Mouse (Mus musculus) hindbrain, embryonic 10.5 days (tissue): ENCODE measurements around the gene Cdc14a. TPM values are rescaled to one million over a fixed set of nuclear protein-coding genes. Genes with fewer than 3 reads are reported as not detected.

Experiments
- DNase-seq: peaks from one replicate; pipeline ENCODE4 v3.0.0-alpha.2; 2017; ENCODE audit warnings: low spot score
- H3K27ac ChIP-seq: fragments of 300-500 bp; sonication (generic); 2 replicates; pipeline ENCODE4 v1.5.1; 2016; ENCODE audit warnings: mild to moderate bottlenecking, moderate library complexity
- H3K27me3 ChIP-seq: fragments of 300-500 bp; sonication (generic); 2 replicates; pipeline ENCODE4 v1.6.1; 2016; ENCODE audit warnings: mild to moderate bottlenecking; ENCODE audit not compliant: poor library complexity, insufficient read depth, severe bottlenecking
- H3K36me3 ChIP-seq: fragments of 300-500 bp; sonication (generic); 2 replicates; pipeline ENCODE4 v1.6.1; 2016; ENCODE audit warnings: mild to moderate bottlenecking, moderate library complexity
- H3K4me1 ChIP-seq: fragments of 300-500 bp; sonication (generic); replicated peaks from 2 replicates; pipeline ENCODE4 v1.6.1; 2016; ENCODE audit warnings: mild to moderate bottlenecking
- H3K4me3 ChIP-seq: fragments of 300-500 bp; sonication (generic); 2 replicates; pipeline ENCODE4 v1.5.1; 2016; ENCODE audit warnings: mild to moderate bottlenecking, moderate library complexity
- H3K9me3 ChIP-seq: fragments of 300-500 bp; sonication (generic); 2 replicates; pipeline ENCODE4 v1.6.1; 2016; ENCODE audit warnings: mild to moderate bottlenecking, moderate library complexity
- WGBS: fragments of 180-500 bp; shearing (Covaris S2); methylation state at CpG from one replicate; pipeline ENCODE4 v1.1.7; 2016; 5-methylcytosine and 5-hydroxymethylcytosine counted together
- polyA plus RNA-seq: library from polyadenylated mRNA; unstranded; fragments of >200 nt; fragmentation: Nextera tagmentation; extraction: Ambion mirVana; gene quantifications from 2 replicates; pipeline ENCODE4 v1.2.1, GENCODE M21; 2016

The Cdc14a gene
- polyA plus RNA-seq, 1 experiment from 2014 or later, result 14.4 TPM

DNA sequence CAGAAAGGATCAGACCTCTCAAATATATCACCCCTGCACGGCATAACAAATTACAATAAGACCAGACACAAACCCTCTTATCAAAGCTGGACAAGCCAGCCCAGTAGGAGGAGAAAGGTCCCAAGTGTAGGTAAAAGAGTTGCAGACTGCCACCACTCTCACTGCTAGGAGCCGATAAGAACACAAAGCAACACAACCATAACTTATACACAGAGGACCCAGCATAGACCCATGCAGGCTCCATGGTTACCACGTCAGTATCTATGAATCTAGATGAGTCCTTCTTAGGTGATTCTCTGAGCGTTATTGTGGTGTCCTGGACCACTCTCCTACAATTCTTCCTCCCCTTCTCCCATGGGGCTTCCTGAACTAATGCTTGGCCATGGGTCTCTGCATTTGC, 194.5 kb downstream of the Cdc14a start:
- H3K9me3 ChIP-seq, result no peaks in the 10 kb centered on the region
- DNase-seq, result no peak
- H3K27ac ChIP-seq, result no peak overlapping the region
- no peaks in the 10 kb centered on the region for H3K27me3 ChIP-seq
- H3K4me3 ChIP-seq, result no peak overlapping the region
- H3K36me3 ChIP-seq, result no peaks in the 10 kb centered on the region
- peaks cover 14% of the 10 kb centered on the region for H3K4me1 ChIP-seq
- WGBS, result 81% methylated on average over 4 of the region's 4 CpGs

DNA sequence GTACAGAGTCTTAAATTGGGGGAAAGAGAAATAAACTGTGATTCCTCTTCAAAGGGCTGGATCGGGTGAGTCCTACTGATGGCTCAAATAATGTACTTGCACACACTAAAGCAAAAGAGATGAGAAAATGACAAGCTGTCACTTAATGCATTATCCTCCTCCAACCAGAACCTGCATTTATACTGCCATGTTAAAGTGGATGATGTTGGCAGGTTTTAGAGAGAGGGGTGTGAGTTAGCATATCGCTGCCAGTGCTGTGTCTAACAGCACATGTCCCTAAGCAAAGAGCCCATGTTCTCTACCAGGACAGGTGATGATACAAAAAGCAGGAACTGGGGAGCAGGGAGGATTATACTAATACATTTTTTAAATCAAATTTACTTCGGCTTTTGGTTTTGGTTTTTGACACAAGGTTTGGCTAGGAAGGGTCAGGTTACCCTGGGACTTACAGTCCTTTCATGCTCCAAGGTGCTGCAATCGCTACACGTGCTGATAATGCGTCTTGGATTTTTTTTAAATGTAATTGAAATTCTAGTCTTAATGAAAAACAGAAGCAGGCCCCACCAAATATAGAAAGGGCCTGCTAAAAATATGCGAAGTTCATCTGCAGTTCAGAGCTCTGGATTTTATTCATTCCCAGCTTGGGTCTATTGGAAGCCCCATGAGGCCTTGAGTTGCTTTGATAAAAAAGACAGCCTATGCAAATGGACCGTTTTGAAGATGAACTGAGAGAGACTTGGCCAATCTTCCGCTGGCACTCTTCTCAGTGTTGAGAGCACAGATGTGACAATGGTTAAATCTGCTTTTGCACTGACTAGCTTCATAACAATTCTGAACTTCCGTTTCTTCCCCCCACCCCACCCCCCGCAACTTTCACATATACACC, 195.2 kb downstream of the Cdc14a start:
- WGBS, result 53% methylated on average over 11 of the region's 11 CpGs
- no peak for DNase-seq
- Histone ChIP-seq H3K4me1 (peaks cover 14% of the 10 kb centered on the region), H3K4me3 (no peak overlapping the region), H3K27me3 (no peaks in the 10 kb centered on the region), H3K27ac (no peak overlapping the region), H3K9me3 (no peaks in the 10 kb centered on the region), H3K36me3 (no peaks in the 10 kb centered on the region)

DNA sequence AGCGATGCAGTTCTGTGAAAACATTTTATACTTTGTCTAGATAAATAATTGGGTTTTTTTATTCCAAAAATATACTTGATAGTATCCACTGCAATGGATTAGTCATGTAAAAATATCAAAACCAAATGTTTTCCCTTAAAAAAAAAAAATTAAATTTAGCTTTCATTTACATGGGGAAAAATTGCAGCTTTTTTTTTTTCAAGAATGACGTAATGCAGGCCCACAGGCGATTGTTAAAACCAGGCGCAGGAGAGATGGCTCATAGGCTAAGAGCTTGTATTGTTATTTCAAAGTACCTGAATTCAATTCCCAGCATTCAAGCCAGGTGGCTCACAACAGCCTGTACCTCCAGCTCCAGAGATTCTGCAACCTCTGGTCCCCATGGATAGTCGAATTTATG, 196.4 kb downstream of the Cdc14a start:
- no peak for DNase-seq
- Histone ChIP-seq H3K4me3 (no peak overlapping the region), H3K9me3 (no peaks in the 10 kb centered on the region), H3K4me1 (peaks cover 21% of the 10 kb centered on the region), H3K27me3 (no peaks in the 10 kb centered on the region), H3K36me3 (no peaks in the 10 kb centered on the region), H3K27ac (no peak overlapping the region)
- WGBS, result 89% methylated on average over 5 of the region's 5 CpGs

DNA sequence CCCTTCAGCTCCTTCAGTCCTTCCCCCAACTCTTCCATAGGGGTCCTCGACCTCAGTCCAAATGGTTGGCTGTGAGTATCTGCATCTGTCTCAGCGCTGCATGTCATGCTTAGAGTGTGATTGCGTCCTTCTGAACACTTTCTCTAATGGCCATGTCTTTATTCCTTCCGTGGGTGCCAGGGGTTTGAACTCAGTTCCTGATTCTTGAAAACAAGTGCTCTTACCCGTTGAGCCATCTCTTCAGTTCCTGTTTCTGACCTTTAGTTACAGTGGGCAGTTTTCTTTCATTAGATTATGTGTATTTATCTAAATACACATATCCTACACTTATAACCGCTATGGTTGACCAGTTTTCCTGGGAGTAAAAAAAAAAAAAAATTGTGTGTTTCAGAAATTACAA, 196.9 kb downstream of the Cdc14a start:
- Histone ChIP-seq H3K9me3 (no peaks in the 10 kb centered on the region), H3K36me3 (no peaks in the 10 kb centered on the region), H3K27me3 (no peaks in the 10 kb centered on the region), H3K4me1 (peaks cover 26% of the 10 kb centered on the region), H3K27ac (no peak overlapping the region), H3K4me3 (no peak overlapping the region)
- WGBS, result 93% methylated on average over 6 of the region's 6 CpGs
- DNase-seq, result no peak

Other genes with a start within 250 kb of the Cdc14a start
- 0.49 and 0.77 TPM in 2 replicates for gene Gpr88, start 170.5 kb downstream of the Cdc14a start, polyA plus RNA-seq
- gene Rtca, start 84.2 kb upstream of the Cdc14a start, polyA plus RNA-seq, result 125 and 131 TPM in 2 replicates
- gene Dbt, start 89.0 kb upstream of the Cdc14a start, polyA plus RNA-seq, result 8.5 and 13.8 TPM in 2 replicates
- gene Lrrc39, start 138.9 kb upstream of the Cdc14a start, polyA plus RNA-seq, result 0.31 and 0.70 TPM in 2 replicates
- 28.5 and 36.1 TPM in 2 replicates for gene Sass6, start 170.9 kb upstream of the Cdc14a start, polyA plus RNA-seq
- gene Trmt13, start 190.6 kb upstream of the Cdc14a start, polyA plus RNA-seq, result 22.4 and 23.5 TPM in 2 replicates
- 69.4 and 80.9 TPM in 2 replicates for gene Mfsd14a, start 238.6 kb upstream of the Cdc14a start, polyA plus RNA-seq